Mouse (Mus musculus) spleen, adult 18-20 months (tissue): ENCODE results near the gene Btbd11.

Source experiments
- DNase-seq, 2 experiments: peaks; one replicate each; pipeline ENCODE4 v3.0.0; 2022; ENCODE audit warnings: mixed read lengths in 2 of 2

Btbd11 gene

GRCm38 (mm10) chr10:85421629-85422012 lies 35.0 kb downstream of the Btbd11 start:
- no peak for DNase-seq

- no peak for DNase-seq
Observed at GRCm38 (mm10) chr10:85425756-85426155, 39.1 kb downstream of the Btbd11 start.

GRCm38 (mm10) chr10:85437217-85437616 lies 50.6 kb downstream of the Btbd11 start:
- no peak for DNase-seq

DNA sequence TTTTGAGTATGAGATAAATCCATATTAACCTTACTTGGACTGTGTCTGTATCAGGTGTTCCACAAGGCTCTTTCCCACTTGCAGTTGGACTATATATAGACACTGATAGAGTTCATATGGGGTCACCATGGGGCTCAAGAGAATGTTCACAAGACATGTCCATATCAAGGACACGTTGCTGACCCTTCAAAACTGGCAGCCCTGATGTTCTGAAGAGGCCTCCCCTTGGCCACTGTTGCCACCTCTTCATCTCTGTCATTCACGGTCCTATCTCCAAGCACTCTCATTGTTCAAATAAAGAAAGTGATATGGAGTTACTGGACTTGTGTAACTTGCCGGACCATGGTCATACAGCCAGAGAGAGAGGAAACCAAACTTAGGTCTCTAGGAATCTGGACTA lies 56.8 kb downstream of the Btbd11 start:
- DNase-seq = no peak

DNA sequence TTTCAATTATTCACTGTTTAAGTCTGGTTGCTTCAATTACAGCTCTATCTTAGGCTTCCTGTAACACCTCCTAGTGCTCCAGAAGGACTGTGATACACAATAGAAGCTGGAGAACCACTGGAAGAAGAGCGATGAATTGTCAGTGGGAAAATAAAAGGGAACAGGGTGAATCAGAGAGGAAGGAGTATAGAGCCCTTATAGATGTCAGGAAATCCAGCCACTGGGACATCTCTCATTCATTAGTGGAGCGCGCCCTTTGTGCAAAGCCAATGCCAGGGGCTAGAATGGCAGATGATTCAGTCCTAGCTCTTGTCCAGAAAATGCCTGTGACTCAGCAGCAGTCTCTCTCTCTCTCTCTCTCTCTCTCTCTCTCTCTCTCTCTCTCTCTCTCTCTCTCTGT lies 59.3 kb downstream of the Btbd11 start:
- DNase-seq = no peak

DNA sequence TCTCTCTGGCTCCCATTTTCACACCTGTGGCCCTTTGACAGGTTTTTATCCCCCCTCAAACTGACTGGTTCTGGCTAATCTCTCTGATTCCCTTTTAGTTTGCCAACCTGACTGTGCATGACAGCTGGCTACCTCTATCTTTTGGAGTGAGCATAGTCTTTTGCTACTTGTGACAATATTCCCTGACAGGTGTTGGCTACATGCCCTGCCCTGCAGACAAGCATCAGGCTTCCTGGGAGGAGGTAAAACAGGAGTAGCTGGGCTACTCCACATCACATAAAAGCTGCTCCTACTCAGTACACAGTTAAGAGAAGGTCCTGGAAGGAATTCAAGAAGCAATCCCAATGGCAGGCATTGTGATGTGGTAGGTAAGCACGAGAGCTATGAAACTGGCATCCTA lies 60.1 kb downstream of the Btbd11 start:
- no peak for DNase-seq

DNA sequence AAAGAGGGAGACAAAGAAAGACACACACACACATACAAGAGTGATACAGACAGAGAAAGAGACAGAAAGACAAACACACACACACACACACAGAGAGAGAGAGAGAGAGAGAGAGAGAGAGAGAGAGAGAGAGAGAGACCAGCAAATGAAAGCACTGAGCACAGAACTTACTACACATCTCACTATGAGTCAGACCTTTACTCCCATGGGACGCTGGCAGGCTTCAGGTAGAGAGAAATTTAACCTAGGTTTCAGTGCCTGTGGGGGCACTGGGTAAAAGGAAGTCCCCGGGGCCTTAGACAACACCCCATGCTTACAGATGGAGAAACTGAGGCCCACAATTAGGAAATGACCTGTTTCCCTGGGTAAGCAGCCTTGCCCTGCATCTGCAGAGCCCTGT lies 61.3 kb downstream of the Btbd11 start:
- DNase-seq = no peak

DNA sequence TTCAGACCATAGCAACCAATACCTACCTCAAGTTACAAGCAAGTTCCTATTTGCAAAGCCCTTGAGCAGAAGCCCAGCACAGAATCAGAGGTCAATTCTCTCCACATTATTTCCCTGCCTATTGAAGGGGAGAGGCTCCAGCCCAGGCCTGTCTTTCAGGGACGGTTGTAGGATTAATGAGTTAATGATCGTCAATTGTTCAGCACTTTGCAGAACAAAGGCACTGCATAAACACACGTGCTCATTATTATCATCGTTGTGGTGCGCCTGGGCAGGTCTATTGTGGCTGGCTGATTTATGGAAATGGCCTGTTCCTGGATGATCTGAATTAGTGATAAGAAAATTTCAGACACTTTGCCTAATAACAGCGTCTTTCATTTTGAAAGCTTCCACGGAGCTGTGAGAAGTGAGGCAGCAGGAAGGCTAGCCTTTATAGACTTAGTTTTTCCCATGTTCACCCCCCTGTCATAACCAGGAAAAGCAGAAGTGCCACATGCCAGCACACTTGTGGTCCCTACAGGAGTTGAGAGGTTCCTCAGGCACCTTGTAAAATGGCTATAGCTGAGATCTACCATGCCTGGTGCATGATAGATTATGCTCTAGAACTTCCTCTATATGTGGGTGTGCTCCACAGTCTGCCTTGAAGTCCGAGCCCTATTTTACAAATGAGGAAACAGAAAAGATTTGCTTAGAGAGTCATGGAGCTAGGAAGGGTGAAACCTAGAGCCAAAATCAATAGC lies 65.2 kb downstream of the Btbd11 start:
- DNase-seq = no peak

DNA sequence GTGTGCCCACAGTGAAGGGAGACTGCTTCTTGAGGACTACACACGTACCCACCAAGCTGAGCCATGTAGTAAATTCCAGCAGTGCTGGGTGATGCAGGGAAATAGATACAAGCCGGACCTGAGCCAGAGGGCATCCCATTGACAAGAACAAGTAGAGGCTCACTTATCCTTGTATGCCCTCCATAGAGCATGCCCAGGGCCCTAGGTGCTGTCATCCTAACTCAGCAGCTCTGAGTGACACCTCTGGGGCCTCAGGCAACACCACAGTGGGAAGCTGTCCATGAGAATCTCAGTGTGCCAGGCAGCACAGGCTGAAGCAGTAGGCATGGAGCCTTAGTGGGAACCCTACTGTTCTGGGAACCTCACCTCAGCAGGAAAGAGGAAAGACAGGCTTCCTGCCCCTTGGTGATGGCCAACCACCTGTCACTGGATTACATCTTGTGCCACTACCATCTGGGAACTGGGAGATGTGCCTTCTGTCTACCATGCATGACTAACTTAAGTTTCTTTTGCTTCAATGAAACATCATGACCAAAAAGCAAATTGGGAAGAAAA lies 66.7 kb downstream of the Btbd11 start:
- DNase-seq = no peak

DNA sequence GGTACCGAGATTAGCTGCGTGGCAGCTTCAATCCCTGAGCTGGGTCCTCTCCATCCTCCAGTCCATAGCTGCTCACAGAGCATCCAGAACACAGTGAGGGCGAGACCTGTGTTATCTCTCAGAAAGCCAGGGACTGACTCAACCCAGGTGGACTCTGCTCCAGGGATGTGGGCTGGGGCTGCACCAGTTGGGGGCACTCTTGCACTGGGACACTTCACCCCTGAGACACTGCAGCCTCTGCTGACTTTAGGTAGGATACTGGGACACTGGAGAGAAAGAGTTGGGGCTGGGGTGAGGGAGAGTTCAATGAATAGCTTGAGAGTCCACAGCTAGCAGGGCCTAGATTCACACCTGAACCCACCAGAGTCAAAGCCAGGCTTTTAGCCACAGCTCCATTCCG lies 69.4 kb downstream of the Btbd11 start:
- no peak for DNase-seq

GRCm38 (mm10) chr10:85458744-85459344 lies 72.2 kb downstream of the Btbd11 start:
- no peak for DNase-seq

- DNase-seq = no peak
Observed at GRCm38 (mm10) chr10:85460736-85461135, 74.1 kb downstream of the Btbd11 start.

DNA sequence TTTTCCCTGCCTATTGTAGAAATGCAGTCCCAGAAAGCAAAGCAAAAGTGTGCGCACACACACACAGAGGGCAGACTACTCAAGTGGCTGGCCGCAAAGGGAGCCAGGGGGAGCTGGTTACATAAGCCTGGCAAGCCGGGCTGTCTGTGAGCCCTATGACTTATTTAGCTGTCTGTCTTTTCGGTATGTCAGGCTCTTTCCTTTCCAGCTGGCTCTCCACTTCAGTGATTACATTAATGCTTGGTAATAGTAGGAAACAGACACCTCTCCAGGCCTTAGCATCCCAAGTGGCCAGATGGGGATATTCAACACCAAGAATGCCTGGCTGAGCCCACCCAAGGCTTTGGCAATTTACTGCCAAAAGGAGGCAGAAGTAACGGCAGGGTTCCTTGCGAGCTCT lies 77.5 kb downstream of the Btbd11 start:
- DNase-seq = no peak

- no peak for DNase-seq
Observed at GRCm38 (mm10) chr10:85465516-85466408, 79.1 kb downstream of the Btbd11 start.

DNA sequence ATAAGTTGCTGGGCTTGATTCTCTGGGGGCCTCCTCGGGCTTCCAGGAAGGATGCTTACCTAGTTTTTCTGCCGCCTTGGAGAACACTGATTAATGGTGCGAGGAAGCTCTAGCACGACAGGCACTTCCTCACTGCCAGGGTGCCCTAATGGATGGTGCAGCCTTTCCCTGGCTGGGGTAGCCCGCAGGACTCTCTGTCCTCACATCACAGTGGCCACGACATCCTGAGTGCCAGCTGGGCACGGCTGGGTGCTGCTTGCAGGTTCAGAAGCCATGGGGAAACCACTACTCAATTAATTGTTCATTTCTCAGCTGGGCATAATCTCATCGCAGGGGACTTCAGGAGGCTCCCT lies 79.8 kb downstream of the Btbd11 start:
- no peak for DNase-seq

- DNase-seq = no peak
Observed at GRCm38 (mm10) chr10:85467393-85467792, 80.8 kb downstream of the Btbd11 start.

DNA sequence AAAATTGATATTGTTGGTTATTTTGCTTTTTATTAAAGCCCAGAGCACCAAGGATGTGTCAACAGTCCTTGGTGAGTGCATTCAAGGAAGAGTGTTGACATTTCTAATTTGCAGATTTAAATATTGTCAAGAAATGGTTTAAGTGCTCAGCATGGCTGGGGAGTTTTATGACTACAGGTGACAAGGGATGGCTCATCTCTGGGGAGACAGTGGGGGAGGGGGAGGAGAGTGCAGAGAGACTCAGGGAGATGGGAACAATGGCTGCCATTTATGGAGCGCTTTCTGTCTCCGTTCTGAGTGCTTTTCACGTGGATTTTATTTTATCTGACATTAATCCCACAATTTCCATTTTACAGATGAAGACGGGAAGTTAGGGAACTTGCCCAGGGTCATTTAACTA lies 81.9 kb downstream of the Btbd11 start:
- DNase-seq = no peak

- DNase-seq = no peak
Observed at GRCm38 (mm10) chr10:85469341-85469740, 82.7 kb downstream of the Btbd11 start.

DNA sequence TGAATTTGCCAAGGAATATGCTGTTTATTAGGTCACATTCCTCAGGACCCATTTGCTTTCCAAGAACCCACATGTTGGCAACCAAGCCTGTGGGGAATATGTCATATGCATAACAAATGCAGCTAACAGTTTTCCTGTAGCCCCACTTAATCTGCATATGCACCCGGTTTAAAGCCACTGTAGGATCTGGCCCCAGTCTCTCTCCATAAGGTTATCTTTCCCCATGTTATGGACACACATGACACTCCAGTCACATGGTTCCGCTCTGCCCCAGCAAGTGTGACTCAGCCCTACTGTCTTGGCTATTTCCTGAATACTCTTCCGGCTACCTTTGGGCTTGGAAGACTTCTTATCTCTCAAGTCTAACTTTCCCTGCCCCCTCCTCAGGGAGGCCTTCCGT lies 86.7 kb downstream of the Btbd11 start:
- DNase-seq = no peak

DNA sequence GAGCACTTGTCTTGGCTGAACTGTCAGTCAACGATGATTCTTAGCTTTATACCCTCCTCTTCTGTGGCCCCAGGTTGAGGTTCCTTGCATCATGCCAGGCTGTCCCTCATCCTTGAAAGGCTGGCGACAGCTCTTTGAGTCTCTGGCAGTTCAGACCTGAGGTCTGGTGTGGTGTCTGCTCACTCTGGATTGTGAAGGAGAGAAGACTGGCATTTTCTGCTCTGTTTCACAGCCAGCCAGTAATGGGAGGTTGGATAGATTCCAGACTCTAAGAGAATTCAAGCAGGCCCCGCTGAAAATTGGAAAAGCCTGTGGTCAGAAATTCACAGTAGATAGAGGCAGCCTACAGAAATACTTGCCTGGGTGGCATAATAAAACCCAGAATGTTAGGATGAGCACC lies 87.3 kb downstream of the Btbd11 start:
- DNase-seq = no peak

DNA sequence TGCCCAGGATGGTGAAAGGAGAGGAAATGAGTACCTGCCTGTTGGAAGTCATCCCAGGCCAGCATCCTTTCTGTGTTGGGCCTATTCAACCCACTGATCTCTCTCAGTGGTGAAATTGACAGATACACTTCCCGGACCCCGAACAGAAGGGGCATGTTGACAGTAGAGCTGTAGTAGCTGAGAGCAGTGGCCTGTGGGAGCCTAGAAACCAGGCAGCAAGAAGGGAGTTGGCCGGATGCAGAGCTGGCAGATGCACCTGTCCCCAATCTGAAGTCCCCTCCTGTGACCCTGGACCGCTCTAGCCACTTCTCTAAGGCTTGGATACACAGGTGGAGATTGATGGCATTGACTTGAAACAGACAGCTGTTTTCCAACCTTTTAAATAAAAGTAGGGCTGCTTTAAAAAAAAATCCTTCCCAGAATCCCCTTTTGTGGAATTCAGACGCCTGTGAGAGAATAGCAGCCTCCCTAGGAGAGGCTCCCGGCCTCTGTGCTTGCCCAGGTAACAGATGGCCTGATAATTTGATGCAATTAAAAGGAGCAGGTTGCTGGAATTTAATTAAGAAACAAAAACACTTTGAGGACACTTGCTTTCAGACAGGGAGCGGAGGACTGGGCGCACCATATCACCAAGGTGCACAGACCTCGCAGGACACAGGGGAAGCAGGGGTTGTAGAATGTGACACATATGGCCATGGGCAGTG lies 89.2 kb downstream of the Btbd11 start:
- DNase-seq = no peak

DNA sequence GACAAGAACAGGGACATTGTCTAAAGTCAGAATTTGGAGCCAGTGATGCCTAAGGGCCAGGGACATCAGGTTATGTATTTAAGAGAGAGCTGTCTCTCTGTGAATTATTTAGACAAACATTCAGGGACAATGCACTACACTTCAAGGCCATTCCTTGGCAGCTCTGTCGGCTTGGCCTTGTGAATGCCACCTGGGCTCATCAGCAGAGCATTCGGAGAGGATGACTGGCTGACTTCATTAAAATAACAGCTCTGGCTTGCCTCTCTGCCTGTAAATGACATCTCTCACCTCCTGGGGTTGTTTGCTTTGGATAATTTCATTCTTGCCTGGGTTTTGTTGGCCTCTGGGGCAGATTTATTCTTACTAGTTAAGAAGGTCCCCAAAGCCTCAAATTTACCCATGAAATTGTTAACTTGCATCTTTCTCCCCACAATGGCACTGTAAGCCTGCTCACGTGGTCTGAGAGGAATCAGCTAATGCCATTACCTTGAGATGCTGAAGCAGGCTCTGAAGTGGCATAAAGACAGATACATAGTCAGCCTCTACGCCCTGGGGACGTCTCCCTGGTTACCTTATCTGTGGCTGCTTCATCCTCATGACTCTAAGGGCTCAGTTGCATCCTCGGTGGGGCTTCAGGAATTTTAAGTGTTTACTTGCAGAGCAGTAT lies 93.5 kb downstream of the Btbd11 start:
- no peak for DNase-seq
